Mouse (Mus musculus): ENCODE measurements around the gene Col5a1. TPM values are rescaled to one million over a fixed set of nuclear protein-coding genes. Genes with fewer than 3 reads are reported as not detected.
A peak's percentile ranks its signal among the peaks of the same experiment; 100 is the strongest.

Gene Col5a1
- 12.8 and 16.4 TPM in 2 replicates for polyA plus RNA-seq (2012; rRNA removed)

GRCm38 (mm10) chr2:27886148-27886551 lies at the start of gene Col5a1:
TSS of gene Col5a1 (plus strand) at chr2:27886425.
- DNase-seq (ENCODE audit: extremely low spot score in 1 of 2, low spot score in 1 of 2): no peak

GRCm38 (mm10) chr2:27838112-27838511 lies 48.1 kb upstream of the Col5a1 start:
- DNase-seq (ENCODE audit: extremely low spot score in 1 of 2, low spot score in 1 of 2): no peak

- no peak for DNase-seq (ENCODE audit: extremely low spot score in 1 of 2, low spot score in 1 of 2)
Measured at GRCm38 (mm10) chr2:27840890-27841289, 45.3 kb upstream of the Col5a1 start.

- no peak for DNase-seq (ENCODE audit: extremely low spot score in 1 of 2, low spot score in 1 of 2)
Measured at GRCm38 (mm10) chr2:27842893-27843292, 43.3 kb upstream of the Col5a1 start.

DNA sequence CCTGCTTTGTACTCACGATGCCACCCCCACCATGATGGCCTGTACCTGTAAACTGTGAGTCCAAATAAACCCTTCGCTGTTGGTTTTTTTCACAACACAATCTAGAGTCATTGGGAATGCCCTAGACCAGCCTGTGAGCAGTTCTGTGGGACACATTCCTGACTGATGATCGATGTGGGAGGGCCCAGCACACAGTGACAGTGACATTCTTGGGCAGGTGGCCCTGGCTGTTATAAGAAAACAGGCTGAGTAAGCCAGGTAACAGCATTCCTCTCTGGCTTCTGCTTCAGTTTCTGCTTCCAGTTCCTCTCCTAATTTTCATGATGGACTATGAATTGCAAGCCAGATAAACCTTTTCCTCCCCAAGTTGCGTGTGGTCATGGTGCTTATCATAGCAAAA lies 41.3 kb upstream of the Col5a1 start:
- no peak for DNase-seq (ENCODE audit: extremely low spot score in 1 of 2, low spot score in 1 of 2)

GRCm38 (mm10) chr2:27847001-27847400 lies 39.2 kb upstream of the Col5a1 start:
- no peak for DNase-seq (ENCODE audit: extremely low spot score in 1 of 2, low spot score in 1 of 2)

- no peak for DNase-seq (ENCODE audit: extremely low spot score in 1 of 2, low spot score in 1 of 2)
Measured at GRCm38 (mm10) chr2:27847851-27848435, 38.3 kb upstream of the Col5a1 start.

- DNase-seq (ENCODE audit: extremely low spot score in 1 of 2, low spot score in 1 of 2): no peak
Measured at GRCm38 (mm10) chr2:27848466-27848865, 37.8 kb upstream of the Col5a1 start.

DNA sequence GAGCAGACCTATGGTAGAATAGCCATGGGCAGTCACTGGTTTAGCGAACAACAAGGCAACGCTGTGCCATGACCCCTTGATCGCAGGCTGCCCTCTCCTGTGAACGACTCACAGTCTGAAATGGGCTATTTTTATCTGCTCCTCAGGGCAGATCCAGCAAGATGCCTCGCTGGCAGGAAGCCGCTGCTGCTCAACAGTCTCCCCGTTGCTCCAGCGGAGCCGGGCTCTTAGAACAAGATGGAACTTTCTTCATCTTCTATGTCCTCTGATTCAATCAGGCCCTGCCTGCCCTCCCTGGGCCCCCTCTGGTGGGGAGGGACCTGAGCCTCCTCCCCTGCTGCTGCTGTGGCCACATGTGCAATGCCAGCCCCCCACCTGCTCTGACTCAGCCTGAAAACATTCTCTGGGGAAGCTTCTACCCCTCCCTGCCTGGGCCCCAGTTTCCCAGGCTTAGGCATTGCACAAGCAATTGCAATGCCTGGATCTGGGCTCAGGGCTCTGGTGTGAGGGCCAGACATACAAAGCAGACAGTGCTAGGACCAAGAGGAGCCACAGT lies 27.8 kb upstream of the Col5a1 start:
- DNase-seq (ENCODE audit: extremely low spot score in 1 of 2, low spot score in 1 of 2): no peak

GRCm38 (mm10) chr2:27861576-27862238 lies 24.5 kb upstream of the Col5a1 start:
- no peak for DNase-seq (ENCODE audit: extremely low spot score in 1 of 2, low spot score in 1 of 2)

GRCm38 (mm10) chr2:27864491-27865365 lies 21.5 kb upstream of the Col5a1 start:
- no peak for DNase-seq (ENCODE audit: extremely low spot score in 1 of 2, low spot score in 1 of 2)

DNA sequence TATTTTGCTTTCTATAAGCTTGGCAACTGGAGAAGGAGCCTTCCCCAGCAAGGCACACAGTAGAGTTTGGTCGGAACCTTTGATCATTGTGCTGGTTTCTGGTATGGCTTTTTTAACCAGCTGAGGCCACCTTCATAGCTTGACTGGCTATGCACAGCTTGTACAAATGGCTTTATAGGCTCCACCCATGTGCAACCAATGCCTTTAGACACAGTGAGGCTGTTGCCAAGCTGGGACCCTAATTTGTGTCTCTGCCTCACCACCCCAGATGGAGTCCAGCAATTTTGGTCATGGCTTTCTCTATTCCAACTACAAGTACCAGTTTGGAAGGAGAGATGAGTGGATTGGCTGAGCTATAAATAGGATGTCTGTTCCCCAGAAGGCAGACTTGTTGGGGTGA lies 15.6 kb upstream of the Col5a1 start:
- DNase-seq (ENCODE audit: extremely low spot score in 1 of 2, low spot score in 1 of 2): no peak

- no peak for DNase-seq (ENCODE audit: extremely low spot score in 1 of 2, low spot score in 1 of 2)
Measured at GRCm38 (mm10) chr2:27871056-27871455, 15.2 kb upstream of the Col5a1 start.

GRCm38 (mm10) chr2:27872276-27872675 lies 13.9 kb upstream of the Col5a1 start:
- DNase-seq (ENCODE audit: extremely low spot score in 1 of 2, low spot score in 1 of 2): no peak

- DNase-seq (ENCODE audit: extremely low spot score in 1 of 2, low spot score in 1 of 2): no peak
Measured at GRCm38 (mm10) chr2:27873030-27873429, 13.2 kb upstream of the Col5a1 start.

- DNase-seq (ENCODE audit: extremely low spot score in 1 of 2, low spot score in 1 of 2): no peak
Measured at GRCm38 (mm10) chr2:27874596-27874995, 11.6 kb upstream of the Col5a1 start.

DNA sequence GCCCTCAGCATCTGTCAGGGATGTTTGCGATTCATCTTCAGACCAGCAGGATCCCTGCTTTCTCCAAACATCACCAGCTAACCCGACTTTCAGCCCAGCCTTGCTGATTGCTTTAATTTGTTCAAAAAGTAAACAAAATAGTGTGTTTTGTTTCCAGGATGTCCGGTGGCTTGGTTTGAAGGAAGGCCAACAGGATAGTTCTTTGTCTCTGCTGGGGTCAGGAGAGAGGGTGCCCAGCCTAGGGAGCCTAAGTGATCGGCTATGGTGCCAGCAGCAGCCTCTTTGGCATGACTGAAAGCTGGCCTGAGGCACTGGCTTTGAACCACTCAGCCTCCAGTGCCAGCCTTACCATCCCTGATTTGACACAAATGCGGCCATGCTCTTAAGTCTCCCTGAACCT lies 11.0 kb upstream of the Col5a1 start:
- no peak for DNase-seq (ENCODE audit: extremely low spot score in 1 of 2, low spot score in 1 of 2)

DNA sequence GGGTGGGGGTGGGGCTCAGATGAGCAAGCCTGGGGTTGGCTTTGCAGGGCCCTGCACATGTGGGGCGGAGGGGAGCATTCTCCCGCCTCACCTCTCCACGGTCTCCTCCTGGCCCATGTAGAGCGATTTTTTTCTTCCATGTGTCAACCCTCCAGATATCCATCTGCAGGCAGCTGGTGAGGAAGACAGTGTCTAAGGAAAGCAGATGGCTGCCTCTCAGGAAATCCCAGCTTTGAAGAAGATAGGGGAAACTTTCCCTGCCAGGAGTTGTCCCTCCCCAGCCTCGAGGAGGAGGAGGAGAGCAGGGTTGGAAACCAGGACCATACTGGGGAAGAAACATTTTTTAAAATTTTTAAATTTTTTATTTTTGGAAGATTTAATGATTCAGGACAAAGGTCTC lies 10.4 kb upstream of the Col5a1 start:
- peak in 1 of 2 experiments; percentile 45 for DNase-seq (ENCODE audit: extremely low spot score in 1 of 2, low spot score in 1 of 2)

DNA sequence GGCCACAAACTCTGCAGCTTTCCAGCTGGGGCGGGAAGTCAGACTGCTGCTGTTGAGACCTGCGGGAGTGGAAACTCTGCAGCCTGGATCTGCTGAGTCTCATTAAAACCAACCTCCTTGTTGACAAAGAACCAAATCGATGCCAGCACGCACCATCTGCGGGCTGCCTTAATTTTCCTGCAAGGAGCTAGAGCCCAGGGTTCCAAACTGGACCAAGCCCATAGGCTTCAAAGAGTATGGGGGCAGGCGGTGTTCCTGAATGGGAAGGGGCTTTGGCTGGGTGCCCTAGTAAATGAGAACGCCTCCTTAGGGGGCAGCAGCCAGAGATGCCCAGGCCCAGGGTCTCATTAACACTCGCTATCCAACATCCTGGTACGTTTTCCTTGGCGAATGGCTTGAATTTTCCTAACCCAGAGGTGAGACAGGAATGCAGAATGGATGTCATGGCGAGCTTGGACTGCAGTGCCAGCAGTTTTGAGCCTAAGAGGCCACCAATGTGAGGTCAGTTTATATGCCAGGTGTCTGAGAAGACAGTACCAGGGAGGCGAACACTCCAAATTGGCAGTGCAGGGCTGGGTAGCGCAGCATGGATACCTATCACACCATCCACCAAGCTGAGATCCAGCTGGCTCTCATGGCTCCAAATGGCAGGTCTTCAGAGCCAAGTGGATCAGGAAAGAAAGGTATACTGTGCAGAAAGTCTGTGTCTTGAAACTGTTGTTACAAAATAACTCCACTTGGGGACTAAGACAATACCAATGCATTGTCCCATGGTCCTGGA lies 9.3 kb upstream of the Col5a1 start:
- no peak for DNase-seq (ENCODE audit: extremely low spot score in 1 of 2, low spot score in 1 of 2)

DNA sequence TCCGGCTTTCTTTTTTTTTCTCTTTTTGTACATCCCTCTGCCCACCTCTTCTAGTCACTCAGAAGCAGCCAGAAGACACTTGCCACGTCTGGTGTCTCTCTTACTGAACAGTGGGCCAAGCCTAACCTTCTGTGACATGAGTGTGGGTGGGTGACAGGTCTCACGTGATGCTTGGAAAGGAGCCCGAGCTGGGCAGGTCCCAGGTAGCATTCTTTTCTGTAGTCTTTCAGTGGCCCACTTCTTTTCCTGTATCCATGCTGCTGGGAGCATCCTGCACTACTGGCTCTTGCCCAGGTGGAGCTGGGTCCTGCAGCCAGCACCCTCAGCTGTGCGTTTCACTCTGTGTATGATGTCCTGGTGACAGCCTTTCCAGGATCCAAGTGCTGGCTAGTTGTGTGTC lies 8.2 kb upstream of the Col5a1 start:
- no peak for DNase-seq (ENCODE audit: extremely low spot score in 1 of 2, low spot score in 1 of 2)

Measured in frontal cortex, adult 2 months (tissue).